Mouse (Mus musculus): ENCODE data around the gene D930007J09Rik.

DNA sequence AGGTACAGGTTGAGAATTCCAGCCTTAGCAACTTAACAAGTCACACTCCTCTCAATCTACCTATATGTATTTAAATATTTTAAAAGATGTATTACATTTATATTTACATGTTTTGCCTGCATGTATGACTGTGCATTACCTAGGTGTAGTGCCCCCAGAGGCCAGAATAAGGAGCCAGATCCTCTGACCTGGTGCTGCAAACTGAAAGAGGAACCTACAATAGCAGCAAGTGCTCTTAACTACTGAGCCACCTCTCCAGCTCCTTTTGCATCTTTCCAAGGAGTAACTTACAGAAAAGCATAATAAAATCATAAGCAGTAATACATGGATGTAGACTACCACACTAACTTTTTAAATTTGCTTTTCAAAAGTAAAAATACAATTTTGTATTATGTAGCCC, 1.8 kb downstream of the D930007J09Rik start:
- TF ChIP-seq CTCF (IDR thresholded peaks at IDR 0.05; ENCODE audit: low read depth) (peak; percentile 58), EP300 (optimal IDR thresholded peaks at IDR 0.05) (no peak)
